Mouse (Mus musculus): ENCODE measurements around the gene Nadk2. TPM values are rescaled to one million over a fixed set of nuclear protein-coding genes. Genes with fewer than 3 reads are reported as not detected.

Gene Nadk2
- polyA plus RNA-seq, 1 experiment: 8.0 TPM

- Histone ChIP-seq H3K36me3 (ENCODE audit: control insufficient read depth, insufficient read depth) (peaks cover 94% of the 10 kb centered on the region), H3K79me2 (ENCODE audit: control insufficient read depth, insufficient read depth) (peaks cover 10% of the 10 kb centered on the region), H3K4me3 (ENCODE audit: insufficient read depth, poor library complexity, severe bottlenecking) (no peak overlapping the region), H3K27me3 (ENCODE audit: control insufficient read depth, insufficient read depth, insufficient read length) (no peaks in the 10 kb centered on the region), H3K79me3 (ENCODE audit: low read depth) (no peaks in the 10 kb centered on the region), H3ac (ENCODE audit: control insufficient read depth, insufficient read length, low read depth) (no peak overlapping the region)
- TF ChIP-seq MYOG (IDR thresholded peaks at IDR 0.05; ENCODE audit: control insufficient read depth, extremely low read depth, insufficient read length): no peak
- TF ChIP-seq FOSL1 (IDR thresholded peaks at IDR 0.05; ENCODE audit: insufficient read depth, low read length, poor library complexity, severe bottlenecking): no peak
- TF ChIP-seq CTCF (IDR thresholded peaks at IDR 0.05; ENCODE audit: control insufficient read depth, insufficient read depth, insufficient read length): no peak
- TF ChIP-seq USF1 (IDR thresholded peaks at IDR 0.05; ENCODE audit: low read depth): no peak
- TF ChIP-seq MYOD1 (IDR thresholded peaks at IDR 0.05; ENCODE audit: control insufficient read depth, insufficient read length, low read depth): no peak
- TF ChIP-seq CEBPB (IDR thresholded peaks at IDR 0.05; ENCODE audit: low read depth): no peak
- TF ChIP-seq MAX (IDR thresholded peaks at IDR 0.05): no peak
Measured at GRCm38 (mm10) chr15:9114131-9114530, 43.1 kb downstream of the Nadk2 start.

- Histone ChIP-seq H3K4me3 (ENCODE audit: insufficient read depth, poor library complexity, severe bottlenecking) (no peak overlapping the region), H3K36me3 (ENCODE audit: control insufficient read depth, insufficient read depth) (peaks cover 96% of the 10 kb centered on the region), H3K79me2 (ENCODE audit: control insufficient read depth, insufficient read depth) (peaks cover 15% of the 10 kb centered on the region), H3K27me3 (ENCODE audit: control insufficient read depth, insufficient read depth, insufficient read length) (no peaks in the 10 kb centered on the region), H3ac (ENCODE audit: control insufficient read depth, insufficient read length, low read depth) (no peak overlapping the region), H3K79me3 (ENCODE audit: low read depth) (no peaks in the 10 kb centered on the region)
- TF ChIP-seq FOSL1 (IDR thresholded peaks at IDR 0.05; ENCODE audit: insufficient read depth, low read length, poor library complexity, severe bottlenecking) (no peak), MAX (IDR thresholded peaks at IDR 0.05) (no peak), CEBPB (IDR thresholded peaks at IDR 0.05; ENCODE audit: low read depth) (no peak), CTCF (IDR thresholded peaks at IDR 0.05; ENCODE audit: control insufficient read depth, insufficient read depth, insufficient read length) (no peak)
Measured at GRCm38 (mm10) chr15:9114599-9114998, 43.5 kb downstream of the Nadk2 start.

GRCm38 (mm10) chr15:9118852-9119251 is 47.8 kb downstream of the Nadk2 start:
- peaks cover 15% of the 10 kb centered on the region for H3K79me2 ChIP-seq (ENCODE audit: control insufficient read depth, insufficient read depth)
- no peaks in the 10 kb centered on the region for H3K27me3 ChIP-seq (ENCODE audit: control insufficient read depth, insufficient read depth, insufficient read length)
- H3K36me3 ChIP-seq (ENCODE audit: control insufficient read depth, insufficient read depth): peaks cover 99% of the 10 kb centered on the region
- H3K79me3 ChIP-seq (ENCODE audit: low read depth): no peaks in the 10 kb centered on the region
- H3K4me3 ChIP-seq (ENCODE audit: insufficient read depth, poor library complexity, severe bottlenecking): no peak overlapping the region
- TF ChIP-seq MYOG (IDR thresholded peaks at IDR 0.05; ENCODE audit: control insufficient read depth, extremely low read depth, insufficient read length) (no peak), CEBPB (IDR thresholded peaks at IDR 0.05; ENCODE audit: low read depth) (no peak), FOSL1 (IDR thresholded peaks at IDR 0.05; ENCODE audit: insufficient read depth, low read length, poor library complexity, severe bottlenecking) (no peak), MYOD1 (IDR thresholded peaks at IDR 0.05; ENCODE audit: control insufficient read depth, insufficient read length, low read depth) (no peak), CTCF (IDR thresholded peaks at IDR 0.05; ENCODE audit: control insufficient read depth, insufficient read depth, insufficient read length) (no peak), USF1 (IDR thresholded peaks at IDR 0.05; ENCODE audit: low read depth) (no peak), MAX (IDR thresholded peaks at IDR 0.05) (no peak)
- H3ac ChIP-seq (ENCODE audit: control insufficient read depth, insufficient read length, low read depth): no peak overlapping the region

DNA sequence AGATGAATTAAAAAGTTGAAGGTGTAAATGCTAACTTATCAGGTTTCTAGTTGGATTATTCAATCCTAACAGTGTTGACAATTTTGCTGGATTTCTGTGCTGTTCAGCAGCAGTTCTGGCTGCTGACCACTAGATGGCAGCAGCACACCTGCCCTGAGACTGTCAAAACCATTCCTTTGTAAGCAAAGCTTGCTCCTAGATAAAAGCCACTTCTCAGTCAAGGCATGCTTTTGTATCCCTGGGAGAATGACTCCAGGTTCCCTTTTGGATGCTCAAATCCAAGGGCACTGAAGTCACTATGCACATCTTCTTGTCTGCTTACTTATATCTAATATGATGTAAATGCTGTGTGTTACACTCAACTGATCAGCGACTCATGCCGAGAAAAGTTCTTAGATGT is 49.0 kb downstream of the Nadk2 start:
- H3K36me3 ChIP-seq (ENCODE audit: control insufficient read depth, insufficient read depth): peaks cover 99% of the 10 kb centered on the region
- TF ChIP-seq CTCF (IDR thresholded peaks at IDR 0.05; ENCODE audit: control insufficient read depth, insufficient read depth, insufficient read length) (peak; percentile 88), CEBPB (IDR thresholded peaks at IDR 0.05; ENCODE audit: low read depth) (no peak)

DNA sequence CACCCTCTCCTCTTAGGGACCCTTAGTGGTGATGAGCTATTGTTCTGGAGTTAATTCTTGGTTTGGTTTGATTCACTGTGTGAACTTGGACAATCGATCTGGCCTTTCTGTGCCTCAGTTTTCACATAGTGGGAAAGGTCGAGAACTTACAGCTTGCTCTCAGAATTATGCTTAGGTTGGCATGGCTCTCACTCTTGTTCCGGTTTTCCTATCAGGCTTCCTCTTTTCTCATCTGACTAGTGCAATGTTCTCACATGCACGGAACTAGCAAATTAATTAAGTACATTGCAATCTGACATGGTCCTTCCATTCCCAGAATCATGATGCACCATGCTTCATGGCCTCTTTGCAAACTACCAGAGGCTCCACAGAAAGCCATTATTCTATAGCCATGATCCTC is 51.9 kb downstream of the Nadk2 start:
- Histone ChIP-seq H3K36me3 (ENCODE audit: control insufficient read depth, insufficient read depth) (peaks cover 98% of the 10 kb centered on the region), H3K79me3 (ENCODE audit: low read depth) (no peaks in the 10 kb centered on the region), H3ac (ENCODE audit: control insufficient read depth, insufficient read length, low read depth) (no peak overlapping the region), H3K27me3 (ENCODE audit: control insufficient read depth, insufficient read depth, insufficient read length) (no peaks in the 10 kb centered on the region), H3K4me3 (ENCODE audit: insufficient read depth, poor library complexity, severe bottlenecking) (no peak overlapping the region), H3K79me2 (ENCODE audit: control insufficient read depth, insufficient read depth) (peaks cover 28% of the 10 kb centered on the region)
- TF ChIP-seq FOSL1 (IDR thresholded peaks at IDR 0.05; ENCODE audit: insufficient read depth, low read length, poor library complexity, severe bottlenecking) (no peak), MYOD1 (IDR thresholded peaks at IDR 0.05; ENCODE audit: control insufficient read depth, insufficient read length, low read depth) (no peak), CTCF (IDR thresholded peaks at IDR 0.05; ENCODE audit: control insufficient read depth, insufficient read depth, insufficient read length) (no peak), USF1 (IDR thresholded peaks at IDR 0.05; ENCODE audit: low read depth) (no peak), MYOG (IDR thresholded peaks at IDR 0.05; ENCODE audit: control insufficient read depth, extremely low read depth, insufficient read length) (no peak), CEBPB (IDR thresholded peaks at IDR 0.05; ENCODE audit: low read depth) (no peak), MAX (IDR thresholded peaks at IDR 0.05) (no peak)

More for the DNA sequence above, 49.0 kb downstream of the Nadk2 start:
- H3ac ChIP-seq (ENCODE audit: control insufficient read depth, insufficient read length, low read depth): no peak overlapping the region
- peaks cover 15% of the 10 kb centered on the region for H3K79me2 ChIP-seq (ENCODE audit: control insufficient read depth, insufficient read depth)
- no peaks in the 10 kb centered on the region for H3K27me3 ChIP-seq (ENCODE audit: control insufficient read depth, insufficient read depth, insufficient read length)
- H3K79me3 ChIP-seq (ENCODE audit: low read depth): no peaks in the 10 kb centered on the region
- H3K4me3 ChIP-seq (ENCODE audit: insufficient read depth, poor library complexity, severe bottlenecking): no peak overlapping the region

GRCm38 (mm10) chr15:9124856-9125255 is 53.8 kb downstream of the Nadk2 start:
- peaks cover 98% of the 10 kb centered on the region for H3K36me3 ChIP-seq (ENCODE audit: control insufficient read depth, insufficient read depth)
- no peak overlapping the region for H3K4me3 ChIP-seq (ENCODE audit: insufficient read depth, poor library complexity, severe bottlenecking)
- H3K79me2 ChIP-seq (ENCODE audit: control insufficient read depth, insufficient read depth): peaks cover 32% of the 10 kb centered on the region
- H3ac ChIP-seq (ENCODE audit: control insufficient read depth, insufficient read length, low read depth): no peak overlapping the region
- peaks cover 2% of the 10 kb centered on the region for H3K79me3 ChIP-seq (ENCODE audit: low read depth)
- H3K27me3 ChIP-seq (ENCODE audit: control insufficient read depth, insufficient read depth, insufficient read length): no peaks in the 10 kb centered on the region
- TF ChIP-seq FOSL1 (IDR thresholded peaks at IDR 0.05; ENCODE audit: insufficient read depth, low read length, poor library complexity, severe bottlenecking): no peak
